Mouse (Mus musculus): ENCODE results near the gene Ush2a.

Gene Ush2a

GRCm38 (mm10) chr1:188261903-188262682, at the start of gene Ush2a:
Ush2a (plus strand) TSS chr1:188262023.
- DNase-seq (ENCODE audit: extremely low read depth, insufficient read length, low spot score) = no peak

- DNase-seq (ENCODE audit: extremely low read depth, insufficient read length, low spot score) = no peak
These were observed 46.8 kb upstream of the Ush2a start for GRCm38 (mm10) chr1:188214885-188215611.

GRCm38 (mm10) chr1:188221226-188221792, 40.5 kb upstream of the Ush2a start:
- DNase-seq (ENCODE audit: extremely low read depth, insufficient read length, low spot score) = no peak

GRCm38 (mm10) chr1:188233036-188233724, 28.6 kb upstream of the Ush2a start:
- no peak for DNase-seq (ENCODE audit: extremely low read depth, insufficient read length, low spot score)

GRCm38 (mm10) chr1:188238636-188239035, 23.2 kb upstream of the Ush2a start:
- DNase-seq (ENCODE audit: extremely low read depth, insufficient read length, low spot score) = no peak

GRCm38 (mm10) chr1:188241766-188242165, 20.1 kb upstream of the Ush2a start:
- DNase-seq (ENCODE audit: extremely low read depth, insufficient read length, low spot score) = peak; percentile 8

- no peak for DNase-seq (ENCODE audit: extremely low read depth, insufficient read length, low spot score)
These were observed 4.3 kb upstream of the Ush2a start for GRCm38 (mm10) chr1:188257500-188257899.

GRCm38 (mm10) chr1:188260259-188261107, 1.3 kb upstream of the Ush2a start:
- DNase-seq (ENCODE audit: extremely low read depth, insufficient read length, low spot score) = no peak

- DNase-seq (ENCODE audit: extremely low read depth, insufficient read length, low spot score) = no peak
These were observed 5.4 kb downstream of the Ush2a start for GRCm38 (mm10) chr1:188267127-188267722.

GRCm38 (mm10) chr1:188269071-188269470, 7.2 kb downstream of the Ush2a start:
- no peak for DNase-seq (ENCODE audit: extremely low read depth, insufficient read length, low spot score)

GRCm38 (mm10) chr1:188313303-188313702, 51.5 kb downstream of the Ush2a start:
- DNase-seq (ENCODE audit: extremely low read depth, insufficient read length, low spot score) = no peak

GRCm38 (mm10) chr1:188316574-188316973, 54.8 kb downstream of the Ush2a start:
- no peak for DNase-seq (ENCODE audit: extremely low read depth, insufficient read length, low spot score)

- DNase-seq (ENCODE audit: extremely low read depth, insufficient read length, low spot score) = no peak
These were observed 58.4 kb downstream of the Ush2a start for GRCm38 (mm10) chr1:188320204-188320603.

- no peak for DNase-seq (ENCODE audit: extremely low read depth, insufficient read length, low spot score)
These were observed 59.7 kb downstream of the Ush2a start for GRCm38 (mm10) chr1:188321534-188321933.

GRCm38 (mm10) chr1:188330406-188330805, 68.6 kb downstream of the Ush2a start:
- no peak for DNase-seq (ENCODE audit: extremely low read depth, insufficient read length, low spot score)

GRCm38 (mm10) chr1:188333936-188334335, 72.1 kb downstream of the Ush2a start:
- no peak for DNase-seq (ENCODE audit: extremely low read depth, insufficient read length, low spot score)

- DNase-seq (ENCODE audit: extremely low read depth, insufficient read length, low spot score) = no peak
These were observed 85.9 kb downstream of the Ush2a start for GRCm38 (mm10) chr1:188347762-188348161.

GRCm38 (mm10) chr1:188354726-188355125, 92.9 kb downstream of the Ush2a start:
- DNase-seq (ENCODE audit: extremely low read depth, insufficient read length, low spot score) = peak; percentile 5

GRCm38 (mm10) chr1:188363548-188363947, 101.7 kb downstream of the Ush2a start:
- DNase-seq (ENCODE audit: extremely low read depth, insufficient read length, low spot score) = no peak

GRCm38 (mm10) chr1:188385180-188385579, 123.4 kb downstream of the Ush2a start:
- no peak for DNase-seq (ENCODE audit: extremely low read depth, insufficient read length, low spot score)
